Mouse (Mus musculus) 3T3-L1 (cell line): ENCODE results near the gene Prm1.

Source experiments
- DNase-seq: peaks from one replicate; pipeline ENCODE4 v3.0.0-alpha.2; 2015; ENCODE audit warnings: low read depth, low spot score

Prm1 gene

DNA sequence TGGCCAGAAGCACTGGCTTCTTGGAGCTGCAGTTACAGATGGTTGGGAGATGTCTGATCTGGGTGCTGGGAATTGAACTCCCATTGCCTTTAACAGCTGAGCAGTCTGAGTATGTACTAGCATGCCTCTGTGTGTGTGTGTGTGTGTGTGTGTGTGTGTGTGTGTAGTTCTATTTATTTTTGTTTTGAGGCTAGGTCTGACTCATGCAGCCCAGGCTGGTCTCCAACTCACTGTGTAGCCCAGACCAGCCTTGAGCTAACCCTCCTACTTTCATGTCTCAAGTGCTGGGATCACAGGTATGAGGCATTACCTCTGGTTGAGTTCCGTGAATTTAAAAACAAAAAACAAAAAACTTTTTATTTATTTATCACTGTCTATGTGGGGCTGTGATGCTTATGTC lies 18.9 kb upstream of the Prm1 start:
- DNase-seq, result peak; percentile 70

- DNase-seq, result no peak
These were observed 15.7 kb upstream of the Prm1 start for GRCm38 (mm10) chr16:10821387-10821786.

GRCm38 (mm10) chr16:10819966-10820365 lies 14.3 kb upstream of the Prm1 start:
- no peak for DNase-seq

DNA sequence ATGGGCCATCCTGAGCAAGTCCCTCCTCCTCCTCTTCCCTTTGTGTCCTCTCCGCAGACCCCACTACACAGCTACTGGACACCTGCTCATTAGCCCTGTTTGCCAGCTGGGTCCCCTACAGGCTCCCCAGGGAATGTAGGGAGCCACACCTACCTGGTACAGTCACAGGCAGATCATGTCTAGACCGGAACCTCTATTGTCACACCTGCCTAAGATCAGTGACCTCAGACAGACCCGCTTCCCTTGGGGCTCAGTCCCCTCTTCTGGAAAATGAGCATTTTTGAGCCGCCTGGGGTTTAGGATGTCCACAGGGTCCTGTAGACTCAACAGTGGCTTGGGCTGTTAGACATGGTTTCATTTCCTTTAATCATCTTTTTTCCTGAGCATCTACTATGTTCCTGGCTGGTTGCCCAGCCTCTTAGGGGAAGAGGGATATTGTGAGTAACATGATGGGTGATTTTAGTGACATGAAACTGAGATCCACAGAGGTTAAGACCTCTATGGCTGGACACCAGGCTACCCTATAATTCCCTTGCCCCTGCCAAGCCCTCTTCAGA lies 13.0 kb upstream of the Prm1 start:
- DNase-seq, result no peak

GRCm38 (mm10) chr16:10814864-10815263 lies 9.2 kb upstream of the Prm1 start:
- DNase-seq, result no peak

DNA sequence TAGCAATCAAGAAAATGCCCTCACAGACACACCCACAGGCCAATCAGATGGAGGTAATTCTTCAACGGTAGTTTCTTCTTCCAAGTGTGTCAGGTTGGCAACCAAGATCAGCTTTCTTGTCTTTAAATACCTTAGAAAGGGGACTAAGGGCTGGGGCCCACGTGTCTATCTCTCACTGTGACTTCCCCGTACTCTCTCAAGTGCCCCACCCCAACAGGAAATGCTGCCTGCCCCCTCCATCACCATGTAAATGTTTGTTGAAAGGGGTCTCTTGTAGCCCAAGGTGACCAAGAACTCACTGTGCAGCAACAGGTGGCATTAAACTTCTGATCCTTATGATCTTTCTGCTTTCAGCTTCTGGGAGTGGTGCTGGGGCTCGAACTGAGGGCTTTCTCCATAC lies 8.1 kb upstream of the Prm1 start:
- no peak for DNase-seq

- DNase-seq, result no peak
These were observed 7.3 kb upstream of the Prm1 start, which contains the start of gene Gm11172 for GRCm38 (mm10) chr16:10812865-10813371. Gm11172 (plus strand) TSS chr16:10812915.

DNA sequence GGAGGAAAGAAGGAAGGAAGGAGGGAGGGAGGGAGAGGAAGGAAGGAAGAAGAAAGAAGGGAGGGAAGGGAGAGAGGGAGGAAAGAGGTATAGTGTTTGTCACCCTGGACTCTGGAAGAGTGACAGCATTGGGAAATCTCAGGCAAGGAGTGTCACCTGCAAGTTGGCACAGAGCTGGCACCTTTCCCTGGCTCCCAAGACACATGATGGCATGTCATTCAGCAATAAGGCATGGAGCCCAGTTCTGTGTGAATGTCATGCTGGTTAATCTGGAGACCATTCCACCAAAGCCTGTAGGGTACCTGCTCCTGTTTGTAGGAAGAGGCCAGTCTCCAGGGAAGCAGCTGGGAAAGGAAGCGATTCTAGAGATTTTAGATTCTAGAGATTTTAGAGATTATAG lies 4.7 kb upstream of the Prm1 start:
- DNase-seq, result no peak

- DNase-seq, result peak; percentile 28
These were observed 3.2 kb downstream of the Prm1 start for GRCm38 (mm10) chr16:10802420-10802819.

DNA sequence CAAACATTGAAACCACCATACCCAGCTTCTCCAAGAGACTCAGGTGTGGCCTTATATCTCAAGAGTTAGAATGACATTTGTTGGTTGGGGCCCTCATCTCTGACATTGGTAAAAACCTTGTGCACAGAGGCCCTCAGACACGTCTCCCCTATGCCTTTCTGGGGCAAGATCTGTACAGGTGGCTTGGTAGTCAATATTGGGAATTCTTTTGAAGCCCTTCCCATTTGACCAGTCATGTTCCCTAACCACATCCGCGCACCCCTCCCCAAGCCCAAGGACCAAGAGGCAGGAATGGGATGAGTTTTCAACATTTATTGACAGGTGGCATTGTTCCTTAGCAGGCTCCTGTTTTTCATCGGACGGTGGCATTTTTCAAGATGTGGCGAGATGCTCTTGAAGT lies 9.6 kb downstream of the Prm1 start, which contains the start of gene Prm2:
Gene Prm2 (minus strand): TSS at position 101 of the 400 bp plus-strand sequence.
- DNase-seq, result no peak

DNA sequence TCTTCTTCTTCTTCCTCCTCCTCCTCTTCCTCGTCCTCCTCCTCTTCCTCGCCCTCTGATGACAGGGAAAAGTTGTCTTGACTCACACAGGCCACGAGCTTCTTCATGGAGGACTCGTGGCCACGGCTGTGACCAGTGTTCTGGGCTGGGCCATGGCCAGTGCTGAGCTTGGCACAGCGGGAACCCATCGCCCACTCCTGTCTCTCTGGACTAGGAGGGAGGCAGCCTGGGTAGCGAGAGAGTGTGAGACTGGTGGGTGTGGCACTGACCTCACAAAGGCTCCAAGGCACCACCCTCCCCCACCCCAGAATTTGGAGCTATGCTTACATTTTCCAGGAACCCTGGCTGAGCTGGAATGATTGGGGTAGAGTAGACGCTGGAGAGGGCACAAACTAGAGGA lies 14.9 kb downstream of the Prm1 start, which contains the start of gene Prm3:
Gene Prm3 (minus strand): TSS at position 213 of the 400 bp plus-strand sequence.
- no peak for DNase-seq

DNA sequence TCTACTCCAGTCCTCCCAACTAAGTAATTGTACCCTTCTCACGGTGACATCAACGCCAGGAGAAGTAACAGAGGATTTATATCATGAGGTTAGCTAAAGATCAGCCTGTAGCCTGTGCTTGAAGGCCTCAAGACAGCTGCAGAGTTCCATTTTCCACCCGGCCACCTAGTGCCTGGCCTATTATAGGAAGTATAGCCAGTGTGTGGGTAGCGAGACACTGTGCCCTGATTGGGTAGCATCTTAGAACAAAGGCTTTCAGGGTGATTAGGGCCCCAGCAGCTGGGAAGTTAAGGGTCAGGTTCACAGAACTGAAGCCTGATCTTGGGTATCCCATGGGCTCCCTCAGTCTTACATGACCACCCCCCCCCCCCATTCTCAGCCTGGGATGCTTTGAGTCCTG lies 16.8 kb downstream of the Prm1 start:
- no peak for DNase-seq

- DNase-seq, result no peak
These were observed 17.4 kb downstream of the Prm1 start, which contains the start of gene Tnp2 for GRCm38 (mm10) chr16:10788271-10788670. Tnp2 (minus strand) TSS chr16:10788660.

- DNase-seq, result peak; percentile 54
These were observed 18.0 kb downstream of the Prm1 start for GRCm38 (mm10) chr16:10787548-10788058.

GRCm38 (mm10) chr16:10786782-10787547 lies 18.7 kb downstream of the Prm1 start:
- peak; percentile 85 for DNase-seq

DNA sequence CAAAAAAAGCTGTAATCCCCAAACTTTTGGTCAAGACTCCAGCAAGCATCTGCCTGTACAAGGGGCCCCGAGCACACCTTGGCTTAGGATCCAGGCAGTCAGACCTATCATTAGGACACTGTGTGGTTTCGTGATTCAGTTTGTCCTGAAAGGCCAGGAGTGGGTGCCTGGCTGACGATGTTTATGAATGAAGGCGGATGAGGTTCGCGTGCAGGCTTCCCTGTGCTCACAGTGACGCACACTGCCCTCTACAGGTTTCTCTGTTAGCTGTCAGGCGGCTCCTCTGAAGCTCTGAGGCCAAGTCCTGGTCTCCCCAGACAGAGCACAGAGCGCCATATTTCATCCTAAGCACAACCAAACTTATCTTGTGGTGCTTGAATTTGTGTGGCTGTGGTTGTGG lies 19.4 kb downstream of the Prm1 start:
- DNase-seq, result peak; percentile 99

- DNase-seq, result peak; percentile 99
These were observed 20.0 kb downstream of the Prm1 start, which contains the start of gene Socs1 for GRCm38 (mm10) chr16:10785371-10786231. Socs1 (minus strand) TSS chr16:10785536.

DNA sequence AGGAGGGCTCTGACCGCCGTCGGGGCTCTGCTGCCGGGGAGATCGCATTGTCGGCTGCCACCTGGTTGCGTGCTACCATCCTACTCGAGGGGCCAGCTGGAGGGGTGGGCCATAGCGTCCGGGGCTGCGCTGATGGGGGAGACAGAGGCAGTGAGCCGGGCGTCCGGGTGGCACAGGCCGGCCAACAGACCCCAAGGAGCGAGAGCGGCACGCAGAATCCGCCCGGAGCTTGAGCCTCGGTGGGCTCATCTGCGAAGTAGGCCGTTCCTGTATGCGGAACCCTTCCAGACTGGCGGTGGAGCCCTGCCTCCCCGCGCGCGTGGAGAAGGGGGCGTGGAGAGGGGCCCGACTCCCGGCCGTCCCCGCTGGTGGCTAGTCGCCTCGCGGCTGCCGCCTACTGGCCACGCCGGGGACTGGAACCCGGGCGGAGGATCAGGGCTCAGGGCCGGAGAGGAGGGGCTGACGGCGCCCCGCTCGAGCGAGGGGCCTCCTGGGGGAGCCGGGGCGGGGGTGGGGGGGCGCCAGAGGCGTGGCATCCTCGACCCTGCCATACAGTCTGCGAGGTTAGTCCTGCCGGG lies 20.8 kb downstream of the Prm1 start:
- DNase-seq, result peak; percentile 93

- peak; percentile 54 for DNase-seq
These were observed 21.5 kb downstream of the Prm1 start for GRCm38 (mm10) chr16:10783883-10784792.

GRCm38 (mm10) chr16:10783451-10783850 lies 22.2 kb downstream of the Prm1 start:
- DNase-seq, result peak; percentile 58
